ENCODE assay signal across 7 mouse cellular contexts in genomic region chr1:39735493-39735892, GRCm38 (mm10). TPM values are rescaled to one million over a fixed set of nuclear protein-coding genes. Genes with fewer than 3 reads are reported as not detected.
A peak's percentile ranks its signal among the peaks of the same experiment; 100 is the strongest.
DNase-seq lines count a peak whose midpoint lies in the region; ATAC-seq and TF ChIP-seq lines count a peak whose summit lies in the region.

No protein-coding gene starts in this region.

- peaks cover 25% of the 10 kb centered on the region for H3K4me1 ChIP-seq in lung, embryonic 14.5 days (ENCODE audit: insufficient read depth)
- H3K4me1 ChIP-seq in embryonic facial prominence, embryonic 15.5 days, result peaks cover 16% of the 10 kb centered on the region
- H3K4me1 ChIP-seq in intestine, embryonic 15.5 days (replicated peaks), result no peaks in the 10 kb centered on the region
- peaks cover 22% of the 10 kb centered on the region for H3K4me1 ChIP-seq in neural tube, embryonic 12.5 days

- no peak overlapping the region for H3K4me3 ChIP-seq in lung, embryonic 14.5 days (ENCODE audit: low read depth, low read length)
- no peak overlapping the region for H3K4me3 ChIP-seq in embryonic facial prominence, embryonic 15.5 days (replicated peaks)
- no peak overlapping the region for H3K4me3 ChIP-seq in intestine, embryonic 15.5 days (replicated peaks)
- H3K4me3 ChIP-seq in neural tube, embryonic 12.5 days, result no peak overlapping the region

- WGBS in lung, embryonic 14.5 days, result 57% methylated on average over 2 of the region's 2 CpGs
- 74% methylated on average over 2 of the region's 2 CpGs for WGBS in embryonic facial prominence, embryonic 15.5 days
- 61% methylated on average over 2 of the region's 2 CpGs for WGBS in intestine, embryonic 15.5 days
- 68% methylated on average over 2 of the region's 2 CpGs for WGBS in neural tube, embryonic 12.5 days

- peak overlapping the region; percentile 31; the same call in 1 of the 2 replicates for H3K4me2 ChIP-seq in lung, embryonic 14.5 days
- H3K4me2 ChIP-seq in embryonic facial prominence, embryonic 15.5 days (replicated peaks), result no peak overlapping the region
- H3K4me2 ChIP-seq in intestine, embryonic 15.5 days (replicated peaks), result no peak overlapping the region
- no peak overlapping the region for H3K4me2 ChIP-seq in neural tube, embryonic 12.5 days (replicated peaks)

- no peak overlapping the region for H3K9ac ChIP-seq in lung, embryonic 14.5 days
- H3K9ac ChIP-seq in embryonic facial prominence, embryonic 15.5 days, result no peak overlapping the region
- no peak overlapping the region for H3K9ac ChIP-seq in intestine, embryonic 15.5 days
- H3K9ac ChIP-seq in neural tube, embryonic 12.5 days, result no peak overlapping the region

- no peak for DNase-seq in lung, embryonic 14.5 days
- DNase-seq in lung, postnatal 25 days (ENCODE audit: low spot score), result no peak
- DNase-seq in cerebellum, adult 9-11 months, result no peak
- DNase-seq in B cell, adult 2 months, result no peak

- no peaks in the 10 kb centered on the region for H3K36me3 ChIP-seq in lung, embryonic 14.5 days (ENCODE audit: insufficient read depth)
- no peaks in the 10 kb centered on the region for H3K36me3 ChIP-seq in embryonic facial prominence, embryonic 15.5 days
- H3K36me3 ChIP-seq in intestine, embryonic 15.5 days, result no peaks in the 10 kb centered on the region
- no peaks in the 10 kb centered on the region for H3K36me3 ChIP-seq in neural tube, embryonic 12.5 days

- no peak for TF ChIP-seq CTCF in lung, embryonic 14.5 days (IDR thresholded peaks at IDR 0.05; ENCODE audit: low read depth)

- no peaks in the 10 kb centered on the region for H3K9me3 ChIP-seq in lung, embryonic 14.5 days (ENCODE audit: low read depth, low read length)
- no peaks in the 10 kb centered on the region for H3K9me3 ChIP-seq in embryonic facial prominence, embryonic 15.5 days (replicated peaks)
- H3K9me3 ChIP-seq in intestine, embryonic 15.5 days, result no peaks in the 10 kb centered on the region
- no peaks in the 10 kb centered on the region for H3K9me3 ChIP-seq in neural tube, embryonic 12.5 days

- no peaks in the 10 kb centered on the region for H3K27me3 ChIP-seq in lung, embryonic 14.5 days (ENCODE audit: insufficient read depth, low read length)
- H3K27me3 ChIP-seq in embryonic facial prominence, embryonic 15.5 days, result no peaks in the 10 kb centered on the region
- no peaks in the 10 kb centered on the region for H3K27me3 ChIP-seq in intestine, embryonic 15.5 days (replicated peaks)
- no peaks in the 10 kb centered on the region for H3K27me3 ChIP-seq in neural tube, embryonic 12.5 days (replicated peaks)

- no peak for ATAC-seq in lung, embryonic 14.5 days (ENCODE audit: insufficient read depth)
- no peak for ATAC-seq in embryonic facial prominence, embryonic 15.5 days (ENCODE audit: insufficient number of reproducible peaks, low FRiP score, low TSS enrichment, low read depth)
- ATAC-seq in intestine, embryonic 15.5 days, result peak; percentile 6; the same call in 1 of the 2 replicates
- 0 out of 2 replicates have a peak, but pooled peaks have one; percentile 6 for ATAC-seq in neural tube, embryonic 12.5 days (ENCODE audit: low FRiP score, low read depth)

- peak overlapping the region; percentile 91 for H3K27ac ChIP-seq in lung, embryonic 14.5 days (ENCODE audit: low read depth)
- H3K27ac ChIP-seq in embryonic facial prominence, embryonic 15.5 days (replicated peaks), result 0 out of 2 replicates have a peak overlapping the region, but pooled peaks have one; percentile 34
- 0 out of 2 replicates have a peak overlapping the region, but pooled peaks have one; percentile 24 for H3K27ac ChIP-seq in intestine, embryonic 15.5 days
- H3K27ac ChIP-seq in neural tube, embryonic 12.5 days, result 0 out of 2 replicates have a peak overlapping the region, but pooled peaks have one; percentile 20

RNA-seq across cellular contexts. Expression of gene Rfx8, which starts 14.7 kb away (rescaled TPM):
- polyA plus RNA-seq in lung, embryonic 14.5 days (2014; fragmentation: Nextera tagmentation; extraction: Ambion mirVana), result 0.24 and 0.27 TPM in 2 replicates
- 3.2 and 3.7 TPM in 2 replicates for polyA plus RNA-seq in embryonic facial prominence, embryonic 15.5 days (2015; fragmentation: Nextera tagmentation; extraction: Ambion mirVana)
- 0.13 and 0.20 TPM in 2 replicates for polyA plus RNA-seq in intestine, embryonic 15.5 days (2015; fragmentation: Nextera tagmentation; extraction: Ambion mirVana)
- polyA plus RNA-seq in neural tube, embryonic 12.5 days (2016; fragmentation: Nextera tagmentation; extraction: Ambion mirVana), result 0.27 TPM in 1 of 2 replicates, not detected in the other

Comparison
In these comparisons a context has a peak if more than half of its experiments do, and no peak if none do; other contexts are left out.
1. ATAC-seq: peak in intestine, embryonic 15.5 days (single experiment) and neural tube, embryonic 12.5 days (single experiment); none in lung, embryonic 14.5 days (single experiment) and embryonic facial prominence, embryonic 15.5 days (single experiment).
2. H3K27ac ChIP-seq: peak in every context shown above with its lines; median percentile 91 in lung, embryonic 14.5 days; 34 in embryonic facial prominence, embryonic 15.5 days; 24 in intestine, embryonic 15.5 days; 20 in neural tube, embryonic 12.5 days.